Mouse (Mus musculus) liver, postnatal 0 days (tissue): ENCODE data around the gene Defb45.
A peak's percentile ranks its signal among the peaks of the same experiment; 100 is the strongest.

Source experiments
- CTCF ChIP-seq: sonication (generic); IDR thresholded peaks from 2 replicates; pipeline ENCODE4 v1.5.1; 2016; ENCODE audit warnings: antibody characterized with exemption, low read depth
- EP300 ChIP-seq: IDR thresholded peaks from 2 replicates; pipeline ENCODE4 v1.6.1; 2016; ENCODE audit warnings: antibody characterized with exemption, low read depth, mild to moderate bottlenecking

DNA sequence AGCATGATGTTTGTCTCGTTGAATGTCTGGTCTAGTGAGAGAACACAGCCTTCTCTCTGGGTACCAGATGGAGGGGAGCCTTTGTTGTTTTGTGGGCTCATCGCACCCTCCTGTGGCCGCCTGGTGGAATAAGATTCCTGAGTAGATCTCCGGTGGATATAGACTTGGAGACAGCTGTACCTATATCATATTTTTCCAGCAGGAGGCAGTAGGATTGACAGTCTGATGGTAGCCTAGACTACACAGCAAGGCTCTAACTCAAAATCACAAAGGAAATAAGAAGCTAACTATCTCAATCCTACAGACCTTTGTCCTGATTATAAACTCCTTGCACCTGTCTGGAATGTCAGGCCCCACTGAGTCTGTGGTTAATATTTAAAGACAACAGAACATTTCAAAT, 54.5 kb downstream of the Defb45 start:
- TF ChIP-seq CTCF, result peak; percentile 59
- no peak for TF ChIP-seq EP300
